Mouse (Mus musculus): ENCODE measurements around the gene Gpr182. TPM values are rescaled to one million over a fixed set of nuclear protein-coding genes. Genes with fewer than 3 reads are reported as not detected.
"Not testable (repeated sequence)": the region's sequence is repeated elsewhere in the genome, so short reads cannot be mapped to it uniquely, and the experiment has no call there.

Gpr182 gene
- total and polyA plus RNA-seq, 2 experiments from 2014 or later: 1.3 to 1.7 TPM

GRCm38 (mm10) chr10:127763914-127764680, 12.6 kb upstream of the Gpr182 start:
- ATAC-seq: no peak
- H3K36me3 ChIP-seq (ENCODE audit: insufficient read depth): no peaks in the 10 kb centered on the region
- no peak for DNase-seq
- no peak overlapping the region for H3K4me3 ChIP-seq (ENCODE audit: low read depth, low read length)
- no peaks in the 10 kb centered on the region for H3K4me1 ChIP-seq (ENCODE audit: insufficient read depth)
- no peaks in the 10 kb centered on the region for H3K9me3 ChIP-seq (ENCODE audit: low read length)
- TF ChIP-seq CTCF (IDR thresholded peaks at IDR 0.05; ENCODE audit: low read depth): no peak
- no peak overlapping the region for H3K4me2 ChIP-seq (ENCODE audit: low read depth)
- H3K9ac ChIP-seq: no peak overlapping the region
- 63% methylated on average over 12 of the region's 12 CpGs for WGBS
- H3K27ac ChIP-seq (ENCODE audit: low read depth, low read length): no peak overlapping the region
- no peaks in the 10 kb centered on the region for H3K27me3 ChIP-seq (ENCODE audit: insufficient read depth, low read length)

- not testable (repeated sequence) for ATAC-seq; H3K9ac ChIP-seq; H3K27me3 ChIP-seq (ENCODE audit: insufficient read depth, low read length); H3K4me2 ChIP-seq (ENCODE audit: low read depth); H3K9me3 ChIP-seq (ENCODE audit: low read length); H3K4me1 ChIP-seq (ENCODE audit: insufficient read depth); H3K4me3 ChIP-seq (ENCODE audit: low read depth, low read length); DNase-seq; H3K36me3 ChIP-seq (ENCODE audit: insufficient read depth); H3K27ac ChIP-seq (ENCODE audit: low read depth, low read length)
- 92% methylated on average over 10 of the region's 10 CpGs for WGBS
These were observed 11.4 kb upstream of the Gpr182 start for GRCm38 (mm10) chr10:127762926-127763325.

- H3K9ac ChIP-seq: no peak within 1 kb of the TSS
- no peaks in the 10 kb centered on the region for H3K27me3 ChIP-seq (ENCODE audit: insufficient read depth, low read length)
- no peak within 1 kb of the TSS for H3K27ac ChIP-seq (ENCODE audit: low read depth, low read length)
- DNase-seq: no peak
- WGBS: 74% methylated on average over 9 of the region's 9 CpGs
- no peak within 1 kb of the TSS for H3K4me3 ChIP-seq (ENCODE audit: low read depth, low read length)
- H3K36me3 ChIP-seq (ENCODE audit: insufficient read depth): no peaks in the 10 kb centered on the region
- H3K4me2 ChIP-seq (ENCODE audit: low read depth): no peak within 1 kb of the TSS
- no peaks in the 10 kb centered on the region for H3K4me1 ChIP-seq (ENCODE audit: insufficient read depth)
- no peak for ATAC-seq
- TF ChIP-seq CTCF (IDR thresholded peaks at IDR 0.05; ENCODE audit: low read depth): no peak
- H3K9me3 ChIP-seq (ENCODE audit: low read length): no peaks in the 10 kb centered on the region
These were observed 7.9 kb upstream of the Gpr182 start, which contains the start of the genes Rdh1 and Rdh16f1 for GRCm38 (mm10) chr10:127759181-127760110. Gene Rdh1, plus strand, starts transcription at chr10:127759721. Gene Rdh16f1, plus strand, starts transcription at chr10:127759787.

GRCm38 (mm10) chr10:127755770-127756468, 4.4 kb upstream of the Gpr182 start:
- no peak for TF ChIP-seq CTCF (IDR thresholded peaks at IDR 0.05; ENCODE audit: low read depth)
- WGBS: 53% methylated on average over 18 of the region's 18 CpGs
- Histone ChIP-seq H3K27ac (ENCODE audit: low read depth, low read length) (no peak overlapping the region), H3K27me3 (ENCODE audit: insufficient read depth, low read length) (no peaks in the 10 kb centered on the region), H3K9me3 (ENCODE audit: low read length) (no peaks in the 10 kb centered on the region), H3K4me1 (ENCODE audit: insufficient read depth) (no peaks in the 10 kb centered on the region), H3K9ac (no peak overlapping the region), H3K36me3 (ENCODE audit: insufficient read depth) (no peaks in the 10 kb centered on the region), H3K4me2 (ENCODE audit: low read depth) (peak overlapping the region; percentile 21; the same call in 1 of the 2 replicates), H3K4me3 (ENCODE audit: low read depth, low read length) (no peak overlapping the region)
- DNase-seq (no peak), ATAC-seq (no peak)

- Histone ChIP-seq H3K36me3 (ENCODE audit: insufficient read depth) (no peaks in the 10 kb centered on the region), H3K27me3 (ENCODE audit: insufficient read depth, low read length) (no peaks in the 10 kb centered on the region), H3K27ac (ENCODE audit: low read depth, low read length) (no peak overlapping the region), H3K9me3 (ENCODE audit: low read length) (no peaks in the 10 kb centered on the region), H3K4me3 (ENCODE audit: low read depth, low read length) (no peak overlapping the region), H3K4me2 (ENCODE audit: low read depth) (no peak overlapping the region), H3K9ac (no peak overlapping the region), H3K4me1 (ENCODE audit: insufficient read depth) (no peaks in the 10 kb centered on the region)
- ATAC-seq (no peak), DNase-seq (no peak)
- TF ChIP-seq CTCF (IDR thresholded peaks at IDR 0.05; ENCODE audit: low read depth): no peak
- 62% methylated on average over 3 of the region's 3 CpGs for WGBS
These were observed 3.7 kb upstream of the Gpr182 start for GRCm38 (mm10) chr10:127755246-127755645.

GRCm38 (mm10) chr10:127754566-127755166, 3.1 kb upstream of the Gpr182 start:
- no peaks in the 10 kb centered on the region for H3K9me3 ChIP-seq (ENCODE audit: low read length)
- no peak overlapping the region for H3K9ac ChIP-seq
- H3K36me3 ChIP-seq (ENCODE audit: insufficient read depth): no peaks in the 10 kb centered on the region
- H3K4me1 ChIP-seq (ENCODE audit: insufficient read depth): no peaks in the 10 kb centered on the region
- no peak overlapping the region for H3K4me2 ChIP-seq (ENCODE audit: low read depth)
- no peak overlapping the region for H3K4me3 ChIP-seq (ENCODE audit: low read depth, low read length)
- H3K27ac ChIP-seq (ENCODE audit: low read depth, low read length): no peak overlapping the region
- no peaks in the 10 kb centered on the region for H3K27me3 ChIP-seq (ENCODE audit: insufficient read depth, low read length)
- ATAC-seq (no peak), DNase-seq (no peak)
- no peak for TF ChIP-seq CTCF (IDR thresholded peaks at IDR 0.05; ENCODE audit: low read depth)
- WGBS: 65% methylated on average over 6 of the region's 6 CpGs
